Mouse (Mus musculus) embryonic fibroblast, embryonic 13.5 days (primary cell): ENCODE results near the gene Mknk2.

Source experiments
- CTCF ChIP-seq: IDR thresholded peaks from 2 replicates; pipeline ENCODE4 v1.5.1; 2011; ENCODE audit warnings: mild to moderate bottlenecking, control low read depth, low read length, moderate library complexity, borderline replicate concordance; ENCODE audit not compliant: insufficient read depth
- POLR2A ChIP-seq: IDR thresholded peaks from 2 replicates; pipeline ENCODE4 v1.6.1; 2011; ENCODE audit warnings: low read depth, mild to moderate bottlenecking, control low read depth, low read length, moderate library complexity

DNA sequence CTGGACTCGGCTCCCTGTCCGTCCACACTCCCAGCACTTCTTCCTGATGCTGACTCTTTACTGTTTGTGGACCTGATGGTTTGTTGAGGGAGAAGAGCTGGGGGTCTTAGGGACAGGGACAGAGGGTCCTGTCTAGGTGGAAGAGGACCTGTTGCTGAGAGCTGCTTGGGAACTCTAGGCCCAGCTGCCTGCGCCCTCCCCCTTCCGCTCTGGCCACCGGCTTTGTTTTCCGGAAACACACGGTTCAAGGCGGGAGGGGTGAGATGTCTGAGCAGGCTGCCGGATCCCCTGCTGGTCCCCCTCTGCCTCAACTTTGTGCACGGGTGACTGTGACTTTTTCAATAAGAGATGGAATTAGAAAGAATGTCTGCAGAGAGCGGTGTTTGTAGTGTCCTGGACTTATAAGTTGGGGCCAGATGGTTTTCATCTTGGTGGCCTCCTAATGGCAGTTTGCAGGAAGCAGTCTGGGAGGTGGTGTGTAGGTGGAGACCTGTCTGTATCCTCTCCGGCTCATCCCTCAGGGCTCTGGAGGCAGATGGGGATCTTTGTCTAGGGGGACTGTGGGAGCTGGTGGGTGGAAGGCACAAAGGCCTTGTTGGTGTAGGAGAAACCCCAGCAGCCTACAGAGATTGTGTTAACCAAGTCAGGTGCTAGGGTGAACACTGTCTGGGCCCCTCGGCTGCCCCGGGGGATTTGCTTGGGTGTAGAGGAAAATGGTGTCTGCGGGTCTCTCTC is 54.3 kb downstream of the Mknk2 start:
- 0 out of 2 replicates have a peak, but pooled peaks have one; percentile 32 for TF ChIP-seq POLR2A
- TF ChIP-seq CTCF: no peak
